Mouse (Mus musculus) thymus, postnatal 36 days (tissue): Measurements from ENCODE around the gene Pygm.

Experiments used
- DNase-seq, 2 experiments: peaks; one replicate each; pipeline ENCODE4 v3.0.0; 2022; ENCODE audit warnings: mixed read lengths in 2 of 2

Gene Pygm

DNA sequence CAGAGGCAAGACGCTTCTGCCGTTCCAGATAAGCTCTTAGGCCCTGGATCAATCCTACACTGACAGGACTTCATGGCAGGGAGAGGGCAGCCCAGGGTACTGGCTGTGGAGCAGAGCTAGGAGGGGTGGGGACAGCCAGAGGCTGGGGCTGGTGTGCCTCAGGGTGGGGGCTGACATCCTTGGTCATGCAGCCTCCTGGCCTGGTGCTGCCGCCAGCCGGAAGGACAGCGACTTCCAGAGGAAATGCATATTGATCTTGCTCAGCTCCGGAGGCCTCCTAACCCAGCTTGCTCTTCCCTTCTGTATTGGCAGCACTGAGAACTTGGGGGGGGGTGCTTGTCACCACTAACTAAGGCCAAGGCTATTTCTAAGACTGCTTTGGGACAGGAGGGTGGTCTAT is 31.3 kb downstream of the Pygm start:
- no peak for DNase-seq

DNA sequence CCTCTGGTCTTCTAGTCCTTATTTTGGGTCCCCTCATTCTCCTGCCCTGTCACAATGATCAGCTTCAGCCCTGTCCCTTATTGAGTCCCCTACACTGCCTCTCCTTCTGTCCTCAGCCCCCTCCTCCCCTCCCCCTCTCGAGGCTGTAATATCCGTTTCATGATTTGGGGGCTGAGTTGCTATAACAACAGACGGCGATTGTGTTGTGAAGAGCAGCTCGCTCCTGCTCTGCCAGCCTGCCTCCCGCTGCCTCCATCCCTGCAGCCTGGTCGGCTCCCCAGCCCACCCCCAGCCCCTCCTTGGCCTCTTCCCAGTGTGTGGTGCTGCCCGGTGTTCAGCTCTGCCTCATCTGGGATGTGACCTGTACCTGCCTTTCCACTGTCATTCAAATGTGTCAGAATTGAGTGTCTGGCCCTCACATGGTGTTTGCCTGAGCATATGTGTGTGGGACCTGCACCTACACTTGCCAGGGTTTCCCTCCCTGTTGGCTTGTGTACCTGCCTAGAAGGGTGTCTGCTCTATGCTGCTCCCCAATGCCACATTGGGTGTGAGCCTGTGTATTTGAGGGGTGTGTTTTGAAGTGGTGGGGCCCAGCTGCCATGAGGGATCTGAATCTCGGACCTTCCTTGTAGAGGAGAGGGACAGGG is 32.0 kb downstream of the Pygm start:
- no peak for DNase-seq

DNA sequence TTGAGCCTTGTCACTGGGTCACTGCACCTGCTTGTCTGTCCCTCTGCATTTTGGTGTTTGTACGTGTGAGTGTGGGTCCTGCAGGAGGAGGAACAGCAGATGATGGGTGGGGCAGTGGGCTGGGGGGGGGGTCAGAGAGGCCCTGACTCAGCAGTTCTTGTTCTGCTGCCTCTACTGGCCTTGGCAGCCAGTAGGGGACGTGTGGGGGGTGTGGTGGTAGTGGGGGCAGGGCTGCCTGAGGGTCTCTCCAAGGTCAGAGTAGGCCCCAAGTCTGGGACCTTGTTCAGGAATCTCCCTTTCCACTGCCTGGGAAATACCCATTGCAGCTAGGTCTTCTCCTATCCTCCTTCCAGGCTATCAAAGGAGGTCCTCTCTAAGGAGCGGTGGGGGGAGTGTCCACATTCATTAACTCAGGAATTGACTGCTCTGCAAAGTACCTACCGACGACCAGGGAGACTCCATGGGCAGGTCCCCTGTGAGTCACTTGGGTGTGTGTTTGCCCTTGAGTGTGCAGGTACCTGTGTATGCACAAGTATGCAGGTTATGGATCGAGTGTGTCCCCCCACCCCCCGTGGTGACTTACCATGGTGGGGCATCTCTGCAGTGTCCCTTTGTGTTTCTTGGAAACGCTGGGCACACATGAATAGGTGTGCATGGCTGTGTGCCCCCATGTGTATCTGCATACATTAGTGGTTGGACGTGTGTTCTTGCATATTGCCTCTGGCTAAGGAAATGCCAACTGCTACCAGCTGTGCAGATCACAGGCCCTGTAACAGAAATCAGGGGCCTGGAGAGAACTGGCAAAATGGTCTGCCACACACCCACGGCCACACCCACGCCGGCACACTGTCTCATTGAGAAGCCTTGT is 32.9 kb downstream of the Pygm start:
- DNase-seq: no peak

DNA sequence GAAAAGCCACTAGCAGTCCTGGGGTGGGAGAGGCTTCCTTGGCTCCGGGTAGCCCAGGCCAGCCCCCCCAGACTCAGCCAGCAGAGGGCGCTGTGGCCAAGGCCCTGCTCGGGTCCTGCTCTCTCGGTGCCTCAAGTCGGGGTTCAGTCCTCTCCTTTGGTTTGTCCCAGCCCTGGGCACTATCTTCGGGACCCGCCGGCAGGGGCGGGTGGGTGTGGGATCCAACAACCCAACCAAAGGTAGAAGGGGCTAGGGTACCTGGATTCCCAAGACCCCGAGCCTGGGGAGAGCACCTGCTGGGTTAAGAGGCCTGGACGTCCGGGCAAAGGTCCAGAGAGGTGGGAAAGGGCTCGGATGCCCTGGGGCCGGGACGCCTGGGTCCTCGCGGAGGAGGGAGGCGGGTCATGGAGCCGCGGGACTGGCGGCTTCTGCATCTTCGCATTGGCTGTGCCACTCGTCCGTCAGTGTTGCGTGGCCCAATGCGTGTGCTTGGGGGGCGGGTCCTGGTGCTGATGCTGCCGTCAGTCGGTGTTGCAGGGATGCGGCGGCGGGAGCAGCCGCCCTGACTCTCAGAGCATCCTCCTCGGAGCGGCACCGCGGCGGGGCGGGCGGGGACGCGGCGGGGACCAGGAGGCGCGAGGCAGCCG is 34.2 kb downstream of the Pygm start, which contains the start of gene Nrxn2:
Nrxn2 (plus strand) TSS at position 499 of the 647 bp plus-strand sequence.
- peak; percentile 79 to 83 for DNase-seq

DNA sequence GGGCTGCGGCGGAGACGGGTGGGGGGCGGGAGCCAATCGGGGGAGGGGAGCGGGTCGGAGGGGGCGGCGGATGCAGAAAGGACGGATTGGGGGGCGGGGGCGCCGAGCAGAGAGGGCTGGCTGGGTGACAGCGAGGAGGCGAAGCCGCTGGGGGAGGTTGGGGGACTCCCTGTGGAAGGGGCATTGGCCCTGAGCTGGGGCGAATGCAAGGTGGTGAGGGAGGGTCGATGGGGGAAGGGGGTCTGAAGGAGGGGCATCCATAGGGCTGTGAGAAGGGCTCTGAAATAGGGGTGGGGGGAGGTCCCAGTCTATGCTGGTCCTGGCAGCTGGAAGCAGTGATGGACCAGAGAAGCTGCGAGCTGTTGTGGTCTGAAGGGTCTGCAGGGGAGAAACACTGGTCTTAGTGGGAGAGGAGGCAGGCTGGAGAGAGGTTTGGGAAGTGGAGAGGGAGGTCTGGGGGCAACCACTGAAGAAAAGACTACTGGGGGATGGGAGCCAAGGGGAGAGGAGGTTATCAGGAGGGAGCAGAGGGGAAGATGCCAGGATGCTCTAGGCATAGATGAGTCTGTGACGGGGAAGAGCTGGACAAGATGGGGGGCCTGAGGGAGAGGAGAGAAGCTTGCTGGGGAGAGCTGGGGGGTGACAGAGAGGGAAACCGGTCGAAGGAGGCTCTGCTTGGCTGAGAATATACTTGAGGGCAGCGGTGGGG is 34.9 kb downstream of the Pygm start:
- no peak for DNase-seq

GRCm38 (mm10) chr19:6419805-6420310 is 35.7 kb downstream of the Pygm start:
- DNase-seq: no peak

DNA sequence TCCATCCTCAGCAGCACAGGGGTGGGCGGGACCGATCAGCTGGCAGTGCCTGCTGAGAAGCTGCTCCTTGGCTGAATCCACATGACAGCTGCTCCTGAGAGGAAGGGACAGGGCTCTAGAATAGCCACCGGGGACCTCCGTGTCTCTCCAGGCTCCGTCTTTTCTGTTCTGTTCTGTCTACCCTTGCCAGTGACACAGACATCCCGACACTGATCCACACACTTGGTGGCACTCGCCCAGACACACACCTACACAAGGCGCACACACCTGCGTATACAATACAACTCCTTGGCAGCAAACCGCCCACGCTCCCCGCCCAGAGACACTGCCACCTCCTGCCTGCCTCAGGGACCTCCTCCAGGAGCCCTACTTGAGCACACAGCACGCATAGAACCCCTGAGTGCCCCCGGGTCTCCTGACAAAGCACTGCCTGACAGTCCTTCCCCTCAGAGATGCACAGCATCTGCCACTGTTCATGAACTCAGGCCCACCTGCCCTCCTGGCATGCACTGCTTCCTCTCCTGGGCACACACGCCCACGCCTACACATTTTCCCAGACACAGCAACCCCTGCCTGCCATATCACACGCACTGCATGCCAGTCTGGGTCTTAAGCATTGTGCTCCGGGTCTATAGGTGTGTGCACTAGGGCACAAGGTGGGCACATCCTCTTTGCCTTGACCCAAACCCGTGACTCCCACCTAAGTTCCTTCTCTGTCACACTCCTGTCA is 36.4 kb downstream of the Pygm start:
- DNase-seq: no peak

- no peak for DNase-seq
These were observed 37.0 kb downstream of the Pygm start for GRCm38 (mm10) chr19:6421211-6421590.

GRCm38 (mm10) chr19:6422014-6422413 is 37.8 kb downstream of the Pygm start:
- DNase-seq: no peak

- DNase-seq: no peak
These were observed 39.0 kb downstream of the Pygm start for GRCm38 (mm10) chr19:6423241-6423640.

GRCm38 (mm10) chr19:6424137-6424881 is 40.1 kb downstream of the Pygm start:
- no peak for DNase-seq

DNA sequence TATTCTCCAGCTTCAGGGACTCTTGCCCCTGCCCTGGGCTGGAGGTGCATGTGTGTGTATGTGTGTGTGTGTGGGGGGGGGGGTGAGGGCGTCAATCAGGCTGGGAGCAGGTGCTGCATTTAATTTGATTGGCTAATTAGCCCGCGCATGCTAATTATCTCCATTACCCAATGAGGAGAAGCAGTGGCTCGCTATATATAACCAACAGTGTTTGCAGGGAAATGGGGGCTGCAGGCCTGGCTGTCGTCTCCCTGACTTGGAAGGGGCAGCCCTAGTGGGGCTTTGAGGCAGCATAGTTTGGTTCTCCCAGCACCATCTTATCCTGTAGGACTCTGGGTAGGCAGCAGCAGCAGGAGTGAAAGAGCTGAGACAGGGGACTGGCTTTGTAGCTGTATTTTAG is 41.4 kb downstream of the Pygm start:
- no peak for DNase-seq

GRCm38 (mm10) chr19:6426703-6427500 is 42.7 kb downstream of the Pygm start:
- DNase-seq: no peak

DNA sequence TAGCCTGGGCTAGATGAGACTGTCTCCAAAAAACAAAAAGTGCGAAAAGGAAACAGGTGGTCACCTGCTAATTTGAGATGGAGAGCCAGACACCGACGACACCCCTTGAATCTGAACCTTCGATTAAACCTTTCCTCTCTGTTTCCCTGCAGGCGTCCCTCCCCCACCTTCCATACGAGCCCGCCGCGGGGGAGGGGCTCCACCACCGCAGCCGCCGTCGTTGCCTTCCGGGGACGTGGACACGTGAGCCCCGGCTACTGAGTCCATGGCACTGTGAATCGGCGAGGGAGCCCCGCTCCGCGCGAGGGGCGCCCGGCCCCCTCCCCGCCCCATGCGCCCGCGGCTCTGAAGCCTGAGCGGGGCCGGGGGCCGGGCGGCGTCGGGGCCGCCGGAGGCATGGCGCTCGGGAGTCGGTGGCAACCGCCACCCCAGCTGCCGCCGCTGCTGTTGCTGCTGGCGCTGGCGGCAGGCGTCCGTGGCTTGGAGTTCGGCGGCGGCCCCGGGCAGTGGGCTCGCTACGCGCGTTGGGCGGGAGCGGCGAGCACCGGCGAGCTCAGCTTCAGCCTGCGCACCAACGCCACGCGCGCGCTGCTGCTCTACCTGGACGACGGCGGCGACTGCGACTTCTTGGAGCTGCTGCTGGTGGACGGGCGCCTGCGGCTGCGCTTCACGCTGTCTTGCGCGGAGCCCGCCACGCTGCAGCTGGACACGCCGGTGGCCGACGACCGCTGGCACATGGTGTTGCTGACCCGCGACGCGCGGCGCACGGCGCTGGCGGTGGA is 43.6 kb downstream of the Pygm start:
- DNase-seq: no peak

DNA sequence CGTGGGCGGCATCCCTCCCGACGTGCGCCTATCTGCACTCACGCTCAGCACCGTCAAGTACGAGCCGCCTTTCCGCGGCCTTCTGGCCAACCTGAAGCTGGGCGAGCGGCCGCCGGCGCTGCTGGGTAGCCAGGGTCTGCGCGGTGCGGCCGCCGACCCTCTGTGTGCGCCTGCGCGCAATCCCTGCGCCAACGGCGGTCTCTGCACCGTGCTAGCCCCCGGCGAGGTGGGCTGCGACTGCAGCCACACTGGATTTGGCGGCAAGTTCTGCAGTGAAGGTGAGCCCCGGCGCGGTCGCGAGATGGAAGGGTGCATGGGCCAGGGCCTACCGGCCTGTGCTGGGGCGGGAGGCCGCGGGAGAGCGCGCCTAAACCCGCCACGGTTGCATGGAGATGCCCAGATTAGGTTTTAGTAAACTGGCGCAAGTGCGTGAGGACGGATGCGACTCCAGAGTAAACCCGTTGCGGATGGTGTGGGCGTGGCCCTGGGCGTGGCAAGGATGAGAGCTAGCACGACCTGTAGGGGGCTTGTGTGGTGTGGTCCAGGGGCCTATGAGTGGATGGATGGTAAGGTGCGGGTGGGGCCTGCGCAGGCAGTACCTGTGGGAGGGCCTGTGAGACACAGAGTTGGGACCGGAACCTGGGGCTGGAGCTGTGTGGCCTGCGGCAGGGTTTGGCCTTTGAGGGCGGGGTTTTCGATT is 44.5 kb downstream of the Pygm start:
- DNase-seq: peak; percentile 74 to 76

DNA sequence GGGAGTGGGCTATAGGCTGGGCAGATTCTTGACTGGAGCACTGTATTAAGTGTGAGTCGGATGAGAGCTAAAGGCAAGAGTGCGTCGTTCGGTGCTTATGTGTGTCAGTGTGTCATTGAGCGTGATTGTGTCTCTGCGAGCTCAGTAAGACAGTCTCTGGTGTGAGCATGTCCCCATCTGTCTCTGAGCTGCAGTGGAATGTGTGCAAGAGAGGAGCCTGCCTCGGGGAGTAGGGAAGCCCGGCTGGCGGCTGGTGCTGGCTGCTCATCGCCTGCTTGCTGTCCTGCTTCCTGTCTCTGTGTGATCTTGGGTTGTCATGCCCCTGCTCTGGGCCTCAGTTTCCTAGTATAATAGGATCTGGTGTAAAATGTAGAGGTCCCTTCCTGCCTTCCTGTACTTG is 58.8 kb downstream of the Pygm start:
- no peak for DNase-seq

GRCm38 (mm10) chr19:6445761-6446423 is 61.7 kb downstream of the Pygm start:
- DNase-seq: no peak

- DNase-seq: no peak
These were observed 62.7 kb downstream of the Pygm start for GRCm38 (mm10) chr19:6446736-6447437.
